Mouse (Mus musculus): ENCODE data around the gene Plcg2. TPM values are rescaled to one million over a fixed set of nuclear protein-coding genes. Genes with fewer than 3 reads are reported as not detected.

Plcg2 gene
- polyA plus RNA-seq, 1 experiment from 2014 or later = 1.3 TPM

GRCm38 (mm10) chr8:117470342-117470781 is 27.7 kb upstream of the Plcg2 start:
- Histone ChIP-seq H3K9me3 (replicated peaks) (no peaks in the 10 kb centered on the region), H3K9ac (replicated peaks) (peak overlapping the region; percentile 37), H3K27ac (replicated peaks) (peak overlapping the region; percentile 88), H3K36me3 (no peaks in the 10 kb centered on the region), H3K4me2 (peak overlapping the region; percentile 57), H3K27me3 (replicated peaks) (no peaks in the 10 kb centered on the region), H3K4me1 (peaks cover 21% of the 10 kb centered on the region), H3K4me3 (replicated peaks) (peak overlapping the region; percentile 20)
- 0% methylated on average over 8 of the region's 14 CpGs for WGBS
- ATAC-seq (ENCODE audit: low FRiP score) = peak; percentile 92

GRCm38 (mm10) chr8:117471174-117471573 is 26.9 kb upstream of the Plcg2 start:
- Histone ChIP-seq H3K4me3 (replicated peaks) (no peak overlapping the region), H3K4me2 (peak overlapping the region; percentile 57; the same call in 1 of the 2 replicates), H3K36me3 (no peaks in the 10 kb centered on the region), H3K4me1 (peaks cover 17% of the 10 kb centered on the region), H3K27me3 (replicated peaks) (no peaks in the 10 kb centered on the region), H3K9me3 (replicated peaks) (no peaks in the 10 kb centered on the region), H3K9ac (replicated peaks) (no peak overlapping the region), H3K27ac (replicated peaks) (peak overlapping the region; percentile 88)
- ATAC-seq (ENCODE audit: low FRiP score) = peak; percentile 12; the same call in 1 of the 2 replicates
- WGBS = 26% methylated on average over 3 of the region's 3 CpGs

- no peaks in the 10 kb centered on the region for H3K9me3 ChIP-seq (replicated peaks)
- WGBS = 78% methylated on average over 9 of the region's 9 CpGs
- peaks cover 17% of the 10 kb centered on the region for H3K4me1 ChIP-seq
- H3K4me3 ChIP-seq (replicated peaks) = no peak overlapping the region
- no peak for ATAC-seq (ENCODE audit: low FRiP score)
- no peak overlapping the region for H3K9ac ChIP-seq (replicated peaks)
- no peak overlapping the region for H3K27ac ChIP-seq (replicated peaks)
- no peak overlapping the region for H3K4me2 ChIP-seq
- H3K36me3 ChIP-seq = no peaks in the 10 kb centered on the region
- no peaks in the 10 kb centered on the region for H3K27me3 ChIP-seq (replicated peaks)
These were observed 26.4 kb upstream of the Plcg2 start for GRCm38 (mm10) chr8:117471655-117472054.

- H3K27me3 ChIP-seq (replicated peaks) = no peaks in the 10 kb centered on the region
These were observed 25.8 kb upstream of the Plcg2 start for GRCm38 (mm10) chr8:117472332-117472731.

GRCm38 (mm10) chr8:117474944-117475343 is 23.1 kb upstream of the Plcg2 start:
- WGBS = 3% methylated on average over 5 of the region's 5 CpGs
- peaks cover 12% of the 10 kb centered on the region for H3K4me1 ChIP-seq
- H3K9me3 ChIP-seq (replicated peaks) = no peaks in the 10 kb centered on the region
- no peaks in the 10 kb centered on the region for H3K36me3 ChIP-seq
- H3K27ac ChIP-seq (replicated peaks) = no peak overlapping the region
- no peak overlapping the region for H3K9ac ChIP-seq (replicated peaks)
- ATAC-seq (ENCODE audit: low FRiP score) = no peak
- no peaks in the 10 kb centered on the region for H3K27me3 ChIP-seq (replicated peaks)
- H3K4me2 ChIP-seq = no peak overlapping the region
- H3K4me3 ChIP-seq (replicated peaks) = no peak overlapping the region

More at GRCm38 (mm10) chr8:117472332-117472731, 25.8 kb upstream of the Plcg2 start:
- ATAC-seq (ENCODE audit: low FRiP score) = no peak
- Histone ChIP-seq H3K4me1 (peaks cover 17% of the 10 kb centered on the region), H3K4me2 (no peak overlapping the region), H3K27ac (replicated peaks) (no peak overlapping the region), H3K9ac (replicated peaks) (no peak overlapping the region), H3K9me3 (replicated peaks) (no peaks in the 10 kb centered on the region), H3K36me3 (no peaks in the 10 kb centered on the region), H3K4me3 (replicated peaks) (no peak overlapping the region)
- 91% methylated on average over 4 of the region's 4 CpGs for WGBS

DNA sequence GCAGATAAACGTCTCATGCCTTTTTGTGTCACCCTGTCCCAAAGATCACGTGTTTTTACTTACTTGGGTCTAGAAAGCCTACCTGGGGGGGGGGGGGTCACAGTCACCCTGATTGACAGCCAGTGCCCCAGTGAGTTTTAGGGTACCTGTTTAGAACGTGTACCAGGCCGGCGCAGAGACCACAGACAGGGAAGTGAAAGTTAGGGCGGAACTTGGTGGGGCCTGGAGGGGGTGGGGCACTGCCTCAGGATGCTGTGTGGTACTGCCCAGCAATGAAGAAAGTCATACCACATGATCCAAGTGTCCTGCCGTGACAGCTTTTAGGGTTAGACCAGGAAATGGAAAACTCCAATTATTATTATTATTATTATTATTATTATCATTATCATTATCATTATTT is 22.3 kb upstream of the Plcg2 start:
- Histone ChIP-seq H3K9ac (replicated peaks) (no peak overlapping the region), H3K27ac (replicated peaks) (no peak overlapping the region), H3K4me1 (peaks cover 3% of the 10 kb centered on the region), H3K9me3 (replicated peaks) (no peaks in the 10 kb centered on the region), H3K36me3 (no peaks in the 10 kb centered on the region), H3K4me2 (no peak overlapping the region), H3K27me3 (replicated peaks) (no peaks in the 10 kb centered on the region), H3K4me3 (replicated peaks) (no peak overlapping the region)
- ATAC-seq (ENCODE audit: low FRiP score) = no peak
- 81% methylated on average over 7 of the region's 7 CpGs for WGBS

DNA sequence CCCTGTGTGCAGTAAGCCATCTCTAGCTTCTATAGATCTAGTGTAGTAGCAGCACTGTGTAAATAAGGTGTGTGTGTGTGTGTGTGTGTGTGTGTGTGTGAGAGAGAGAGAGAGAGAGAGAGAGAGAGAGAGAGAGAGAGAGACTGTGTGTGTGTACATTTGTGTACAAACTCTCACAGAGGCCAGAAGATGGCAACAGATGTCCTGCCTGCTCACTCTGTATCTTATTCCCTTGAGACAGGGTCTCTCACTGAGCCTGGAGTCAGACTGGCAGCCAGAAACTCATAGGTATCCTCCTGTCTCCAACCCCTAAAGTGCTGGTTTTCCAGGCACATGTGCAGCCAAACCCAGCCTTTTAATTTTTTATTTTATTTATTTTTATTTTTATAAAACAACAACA is 20.0 kb upstream of the Plcg2 start:
- no peaks in the 10 kb centered on the region for H3K4me1 ChIP-seq
- H3K27me3 ChIP-seq (replicated peaks) = no peaks in the 10 kb centered on the region
- H3K4me2 ChIP-seq = no peak overlapping the region
- no peak overlapping the region for H3K4me3 ChIP-seq (replicated peaks)
- no peaks in the 10 kb centered on the region for H3K36me3 ChIP-seq
- H3K9ac ChIP-seq (replicated peaks) = no peak overlapping the region
- H3K27ac ChIP-seq (replicated peaks) = no peak overlapping the region
- H3K9me3 ChIP-seq (replicated peaks) = no peaks in the 10 kb centered on the region
- ATAC-seq (ENCODE audit: low FRiP score) = no peak

DNA sequence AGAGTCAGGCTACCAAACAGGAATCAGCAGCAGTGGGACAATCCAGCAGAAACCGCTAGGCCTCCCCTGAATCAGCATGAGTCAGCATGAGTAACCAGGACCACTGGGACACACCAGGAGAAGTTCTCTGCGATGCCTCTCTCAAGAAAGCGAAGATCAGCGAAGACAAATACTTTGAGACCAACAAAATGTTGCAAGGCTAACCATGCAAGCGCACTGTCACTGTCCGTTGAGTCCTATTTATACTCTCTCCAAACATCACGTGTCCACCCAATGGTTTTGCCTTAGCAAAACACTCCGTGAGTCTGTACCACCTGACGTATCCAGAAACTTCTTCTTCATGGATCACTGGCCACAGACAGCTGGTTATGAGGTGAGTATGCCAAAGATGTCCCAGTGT is 18.1 kb upstream of the Plcg2 start:
- Histone ChIP-seq H3K9ac (replicated peaks) (no peak overlapping the region), H3K27me3 (replicated peaks) (no peaks in the 10 kb centered on the region), H3K27ac (replicated peaks) (no peak overlapping the region), H3K9me3 (replicated peaks) (no peaks in the 10 kb centered on the region), H3K4me3 (replicated peaks) (no peak overlapping the region), H3K36me3 (no peaks in the 10 kb centered on the region), H3K4me2 (no peak overlapping the region), H3K4me1 (no peaks in the 10 kb centered on the region)
- ATAC-seq (ENCODE audit: low FRiP score) = no peak
- 96% methylated on average over 9 of the region's 9 CpGs for WGBS

DNA sequence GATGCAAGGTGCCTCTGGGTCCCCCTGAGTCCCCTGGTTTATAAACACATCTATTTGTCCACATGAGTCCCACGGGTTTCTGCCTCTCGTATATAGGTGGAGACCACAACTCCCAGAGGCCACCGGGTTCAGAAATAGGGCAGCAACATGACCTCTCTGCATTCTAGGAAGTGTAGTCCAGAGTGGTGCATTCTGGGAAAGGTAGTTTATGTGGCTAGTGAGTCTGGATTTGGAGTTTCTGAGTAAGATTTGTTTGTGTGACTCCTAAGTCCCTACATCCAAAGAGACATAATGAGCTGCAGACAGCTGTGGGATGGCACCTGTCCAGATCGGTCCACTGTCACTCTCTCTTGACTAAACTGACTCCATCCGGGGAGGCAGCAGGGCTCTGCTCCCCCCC is 17.6 kb upstream of the Plcg2 start:
- H3K4me1 ChIP-seq = no peaks in the 10 kb centered on the region
- no peaks in the 10 kb centered on the region for H3K27me3 ChIP-seq (replicated peaks)
- H3K27ac ChIP-seq (replicated peaks) = no peak overlapping the region
- ATAC-seq (ENCODE audit: low FRiP score) = no peak
- no peaks in the 10 kb centered on the region for H3K36me3 ChIP-seq
- no peaks in the 10 kb centered on the region for H3K9me3 ChIP-seq (replicated peaks)
- H3K9ac ChIP-seq (replicated peaks) = no peak overlapping the region
- no peak overlapping the region for H3K4me2 ChIP-seq
- WGBS = 69% methylated on average over 5 of the region's 5 CpGs
- no peak overlapping the region for H3K4me3 ChIP-seq (replicated peaks)

DNA sequence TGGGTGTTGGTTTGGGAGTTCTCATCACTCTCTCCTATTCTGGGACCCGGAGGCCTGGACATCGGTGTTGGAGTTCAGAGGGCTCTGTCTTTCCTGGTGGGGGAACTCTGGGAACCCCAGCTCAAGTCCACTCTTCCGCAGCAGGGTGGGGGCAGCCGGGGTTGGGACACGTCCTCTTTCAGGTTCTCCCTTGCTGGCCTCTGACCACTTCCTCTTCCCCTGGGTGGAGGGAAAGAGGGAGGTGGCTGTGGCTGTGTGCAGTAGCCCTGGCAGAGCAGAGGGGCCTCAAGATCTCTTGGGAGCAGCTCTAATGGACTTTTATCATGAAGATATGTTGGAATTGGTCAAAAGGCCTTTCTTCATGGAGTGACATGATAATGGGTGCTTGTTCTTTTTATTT is 16.3 kb upstream of the Plcg2 start:
- Histone ChIP-seq H3K27ac (replicated peaks) (no peak overlapping the region), H3K4me3 (replicated peaks) (no peak overlapping the region), H3K4me1 (no peaks in the 10 kb centered on the region), H3K4me2 (no peak overlapping the region), H3K36me3 (no peaks in the 10 kb centered on the region), H3K9ac (replicated peaks) (no peak overlapping the region), H3K27me3 (replicated peaks) (no peaks in the 10 kb centered on the region), H3K9me3 (replicated peaks) (no peaks in the 10 kb centered on the region)
- no peak for ATAC-seq (ENCODE audit: low FRiP score)
- WGBS = 96% methylated on average over 5 of the region's 5 CpGs

DNA sequence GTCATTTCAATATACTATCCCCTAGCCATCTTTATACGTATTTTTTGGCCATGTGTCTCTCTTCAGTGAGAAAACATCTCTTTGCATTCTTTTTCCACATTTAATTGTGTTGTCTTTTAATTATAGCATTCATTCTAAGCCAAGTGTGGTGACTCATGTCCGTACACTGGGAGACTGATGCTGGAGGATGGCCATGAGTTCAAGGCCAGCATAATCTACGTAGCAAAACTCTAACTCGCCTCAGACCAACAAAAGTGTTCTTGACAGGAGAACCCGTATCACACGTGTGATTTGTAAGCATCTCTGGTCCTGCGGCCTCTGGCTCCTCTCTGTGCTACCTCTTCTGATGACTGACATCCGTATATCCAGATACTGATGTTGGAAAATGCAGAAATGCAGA is 13.4 kb upstream of the Plcg2 start:
- Histone ChIP-seq H3K27ac (replicated peaks) (no peak overlapping the region), H3K9ac (replicated peaks) (no peak overlapping the region), H3K4me2 (no peak overlapping the region), H3K27me3 (replicated peaks) (no peaks in the 10 kb centered on the region), H3K9me3 (replicated peaks) (no peaks in the 10 kb centered on the region), H3K36me3 (no peaks in the 10 kb centered on the region), H3K4me1 (no peaks in the 10 kb centered on the region), H3K4me3 (replicated peaks) (no peak overlapping the region)
- WGBS = 92% methylated on average over 8 of the region's 8 CpGs
- no peak for ATAC-seq (ENCODE audit: low FRiP score)

DNA sequence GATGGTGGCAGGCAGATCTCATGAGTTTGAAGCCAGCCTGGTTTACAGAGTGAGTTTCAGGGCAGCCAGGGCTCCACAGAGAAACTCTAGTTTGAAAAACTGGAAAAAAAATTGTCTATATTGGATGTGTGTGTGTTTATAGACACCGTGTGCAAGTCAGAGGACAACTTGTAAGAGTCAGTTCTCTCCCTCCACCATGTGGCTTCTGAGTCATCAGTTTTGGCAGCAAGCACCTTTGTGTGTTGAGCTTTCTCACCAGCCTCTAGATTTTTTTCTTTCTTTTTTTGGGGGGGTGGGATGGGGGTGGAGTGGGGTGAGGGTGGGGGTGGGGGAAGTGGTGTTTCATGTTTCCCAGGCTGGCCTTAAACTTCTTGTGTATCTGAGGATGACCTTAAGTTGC is 12.8 kb upstream of the Plcg2 start:
- ATAC-seq (ENCODE audit: low FRiP score) = no peak
- no peaks in the 10 kb centered on the region for H3K36me3 ChIP-seq
- no peak overlapping the region for H3K27ac ChIP-seq (replicated peaks)
- H3K4me1 ChIP-seq = no peaks in the 10 kb centered on the region
- no peaks in the 10 kb centered on the region for H3K9me3 ChIP-seq (replicated peaks)
- H3K4me2 ChIP-seq = no peak overlapping the region
- WGBS = 67% methylated on average over 1 of the region's 1 CpGs
- H3K9ac ChIP-seq (replicated peaks) = no peak overlapping the region
- H3K27me3 ChIP-seq (replicated peaks) = no peaks in the 10 kb centered on the region
- no peak overlapping the region for H3K4me3 ChIP-seq (replicated peaks)
